8 mouse cellular contexts compared by ENCODE assay signal in the genomic region with DNA sequence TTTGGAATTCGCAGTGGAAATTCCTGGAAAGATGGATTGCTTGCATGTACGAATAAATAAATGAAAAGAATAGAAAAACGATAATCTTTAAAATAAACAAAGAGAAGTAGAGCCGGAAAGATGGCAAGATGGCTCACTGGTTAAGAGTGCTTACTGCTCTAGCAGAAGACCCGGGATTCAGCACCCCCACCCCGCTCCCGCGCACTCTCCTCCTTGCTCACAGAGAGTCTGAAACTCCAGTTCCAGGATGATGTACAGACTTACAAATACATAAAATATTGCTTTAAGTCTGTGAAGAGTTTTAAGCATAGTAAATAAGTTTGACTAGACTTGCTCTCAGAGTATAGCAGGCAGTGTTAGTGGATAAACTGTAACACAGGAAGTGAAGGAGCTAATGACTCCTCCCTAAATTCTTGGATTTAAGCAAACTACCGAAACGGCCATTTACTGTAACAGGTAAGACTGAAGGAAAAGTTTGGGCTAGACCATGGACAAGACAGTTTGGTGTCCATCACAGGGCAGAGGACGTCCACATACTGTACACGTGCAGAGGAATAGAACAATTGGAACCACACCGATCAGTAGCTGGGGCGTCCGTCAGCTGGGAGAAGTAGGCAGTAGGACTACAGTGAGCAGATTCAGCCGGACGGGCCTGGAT. TPM values are rescaled to one million over a fixed set of nuclear protein-coding genes. Genes with fewer than 3 reads are reported as not detected.
DNase-seq lines count a peak whose midpoint lies in the region; ATAC-seq and TF ChIP-seq lines count a peak whose summit lies in the region.

No protein-coding gene starts in this region.

- TF ChIP-seq CTCF in testis, adult 2 months (IDR thresholded peaks at IDR 0.05; ENCODE audit: control insufficient read depth, insufficient read depth, insufficient replicate concordance, low read depth, low read length) = no peak

- peaks cover 6% of the 10 kb centered on the region for H3K4me1 ChIP-seq in testis, adult 2 months (ENCODE audit: control insufficient read depth, insufficient read depth, low read length)
- H3K4me1 ChIP-seq in hindbrain, embryonic 12.5 days = peaks cover 25% of the 10 kb centered on the region

- peak; percentile 88 for ATAC-seq in hindbrain, embryonic 12.5 days (ENCODE audit: low FRiP score)
- ATAC-seq in megakaryocyte, adult 5-6 weeks (ENCODE audit: poor library complexity, severe bottlenecking) = peak; percentile 34

- no peaks in the 10 kb centered on the region for H3K9me3 ChIP-seq in hindbrain, embryonic 12.5 days (replicated peaks)

- no peak for DNase-seq in testis, postnatal 14 days (ENCODE audit: low spot score)
- DNase-seq in embryo, embryonic 11 days = peak; percentile 40
- DNase-seq in spleen, postnatal 10 days (ENCODE audit: low spot score in 2 of 2) = no peak
- DNase-seq in cerebellum, adult 9-11 months = no peak
- DNase-seq in right cerebral cortex, postnatal 25 days = no peak

- peak overlapping the region; percentile 87 for H3K4me2 ChIP-seq in hindbrain, embryonic 12.5 days (replicated peaks)

- H3K36me3 ChIP-seq in testis, adult 2 months (ENCODE audit: control insufficient read depth, insufficient read depth, low read length) = no peaks in the 10 kb centered on the region; the same call in 1 of the 2 replicates
- H3K36me3 ChIP-seq in hindbrain, embryonic 12.5 days = peaks cover 24% of the 10 kb centered on the region

- H3K4me3 ChIP-seq in testis, adult 2 months (ENCODE audit: control insufficient read depth, low read depth, low read length) = peak overlapping the region; percentile 82
- H3K4me3 ChIP-seq in hindbrain, embryonic 12.5 days = peak overlapping the region; percentile 92

- H3K27me3 ChIP-seq in testis, adult 2 months (ENCODE audit: control insufficient read depth, insufficient read depth, low read length) = no peaks in the 10 kb centered on the region
- no peaks in the 10 kb centered on the region for H3K27me3 ChIP-seq in hindbrain, embryonic 12.5 days

- 6% methylated on average over 17 of the region's 17 CpGs for WGBS in hindbrain, embryonic 12.5 days

- H3K9ac ChIP-seq in hindbrain, embryonic 12.5 days = peak overlapping the region; percentile 95

- peak overlapping the region; percentile 59 for H3K27ac ChIP-seq in testis, adult 2 months (ENCODE audit: control insufficient read depth, insufficient read depth, low read depth, low read length)
- peak overlapping the region; percentile 98 for H3K27ac ChIP-seq in hindbrain, embryonic 12.5 days

- no peak for TF ChIP-seq POLR2A in testis, adult 2 months (IDR thresholded peaks at IDR 0.05; ENCODE audit: control insufficient read depth, low read depth, low read length)

RNA-seq across cellular contexts. Expression of gene Ncbp1, which starts 0.7 kb away (rescaled TPM):
- polyA plus RNA-seq in testis, adult 2 months (2012; rRNA removed) = 121 and 124 TPM in 2 replicates
- polyA plus RNA-seq in hindbrain, embryonic 12.5 days (2016; fragmentation: Nextera tagmentation; extraction: Ambion mirVana) = 102 and 105 TPM in 2 replicates
- 53.8 and 57.3 TPM in 2 replicates for total RNA-seq in megakaryocyte, adult 5-6 weeks (2015)
- total RNA-seq in megakaryocyte, adult 5-6 weeks (2017) = 67.1 and 70.0 TPM in 2 replicates

RNA-seq across cellular contexts. Expression of gene Tstd2, which starts 0.7 kb away (rescaled TPM):
- 7.1 and 7.9 TPM in 2 replicates for polyA plus RNA-seq in testis, adult 2 months (2012; rRNA removed)
- 55.6 and 56.1 TPM in 2 replicates for polyA plus RNA-seq in hindbrain, embryonic 12.5 days (2016; fragmentation: Nextera tagmentation; extraction: Ambion mirVana)
- total RNA-seq in megakaryocyte, adult 5-6 weeks (2015) = 21.5 and 22.1 TPM in 2 replicates
- 26.3 and 26.5 TPM in 2 replicates for total RNA-seq in megakaryocyte, adult 5-6 weeks (2017)

RNA-seq across cellular contexts. Expression of gene Xpa, which starts 58.4 kb away (rescaled TPM):
- polyA plus RNA-seq in testis, adult 2 months (2012; rRNA removed) = 6.2 and 7.2 TPM in 2 replicates
- 31.3 and 33.1 TPM in 2 replicates for polyA plus RNA-seq in hindbrain, embryonic 12.5 days (2016; fragmentation: Nextera tagmentation; extraction: Ambion mirVana)
- total RNA-seq in megakaryocyte, adult 5-6 weeks (2015) = 49.3 and 53.8 TPM in 2 replicates
- 51.0 and 55.0 TPM in 2 replicates for total RNA-seq in megakaryocyte, adult 5-6 weeks (2017)
